ENCODE assay signal across 8 mouse cellular contexts in the genomic region with DNA sequence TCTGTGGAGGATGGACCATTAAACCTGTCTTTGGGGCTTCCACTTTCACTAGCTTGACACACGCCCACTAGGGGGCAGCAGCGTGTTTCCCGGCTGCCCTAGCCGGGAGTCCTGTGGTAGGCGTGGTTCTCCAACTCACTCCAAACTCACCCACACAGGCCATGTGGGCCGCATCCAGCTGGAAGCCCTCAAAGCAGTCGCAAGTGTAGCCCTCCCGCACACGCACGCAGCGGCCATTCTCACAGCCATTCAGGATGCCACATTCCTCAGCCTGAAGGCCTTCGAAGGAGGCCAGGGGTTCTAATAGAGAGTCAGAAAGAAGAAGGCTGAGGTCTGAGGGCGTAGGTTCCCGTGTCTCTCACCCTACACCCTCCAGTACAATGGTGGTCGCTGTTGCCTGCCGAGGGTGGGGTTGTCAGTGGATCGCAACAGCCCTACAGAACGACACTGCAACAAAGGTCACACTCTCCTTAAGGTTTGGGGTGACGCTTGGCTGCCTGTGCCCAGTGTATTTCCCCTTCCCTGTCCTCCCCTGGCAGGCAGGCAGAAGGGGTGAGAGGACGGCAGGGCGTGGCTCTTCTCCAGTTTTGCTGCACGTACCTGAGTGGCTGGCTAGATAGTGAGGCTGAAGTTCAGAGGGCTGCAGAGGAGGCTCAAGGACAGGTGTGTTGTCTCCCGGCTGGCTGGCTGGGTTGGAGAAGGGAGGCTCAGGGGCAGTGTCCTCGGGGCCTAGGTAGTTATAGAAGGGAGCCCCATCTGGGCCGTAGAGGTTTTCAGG. TPM values are rescaled to one million over a fixed set of nuclear protein-coding genes. Genes with fewer than 3 reads are reported as not detected.
DNase-seq lines count a peak whose midpoint lies in the region; ATAC-seq and TF ChIP-seq lines count a peak whose summit lies in the region.

No protein-coding gene starts in this region.

- no peak overlapping the region for H3K27ac ChIP-seq in left cerebral cortex, adult 2 months

- DNase-seq in gastrocnemius, adult 8-10 months (ENCODE audit: low spot score in 2 of 2), result peak; percentile 78 to 82
- DNase-seq in hindlimb bud, embryonic 11.5 days (ENCODE audit: extremely low spot score, low read depth, low spot score), result peak; percentile 74
- DNase-seq in left cerebral cortex, adult 2 months (ENCODE audit: extremely low spot score in 1 of 2, low spot score in 2 of 2), result peak; percentile 83 to 89
- peak; percentile 88 for DNase-seq in right cerebral cortex, adult 18-20 months
- peak; percentile 77 for DNase-seq in urinary bladder, adult 2 months (ENCODE audit: low spot score)

- intact Hi-C loops in left cerebral cortex, adult 2 months (cut with DNase I), result loop anchor here (10.0 kb wide), 1 partner anchor 260 kb away; no protein-coding TSS in a partner anchor

- ATAC-seq in activated CD4-positive, CD25-positive, alpha-beta regulatory T cell, adult 4 months, result peak; percentile 68
- peak; percentile 97 for ATAC-seq in common myeloid progenitor, adult 5-6 weeks (replicated peaks; ENCODE audit: low read depth, poor library complexity, severe bottlenecking)
- peak; percentile 96 for ATAC-seq in megakaryocyte, adult 5-6 weeks (ENCODE audit: poor library complexity, severe bottlenecking)

- TF ChIP-seq CTCF in left cerebral cortex, adult 2 months (IDR thresholded peaks at IDR 0.05), result peak; percentile 91

- H3K4me3 ChIP-seq in left cerebral cortex, adult 2 months, result no peak overlapping the region

RNA-seq across cellular contexts. Expression of a gene that starts 11.7 kb away (rescaled TPM):
- 100 to 1,000 TPM in 1 of 2 experiments, 10 to 100 TPM in 1; 96.4 to 138 TPM for polyA plus RNA-seq in activated CD4-positive, CD25-positive, alpha-beta regulatory T cell, adult 4 months (2017; shearing (Covaris generic))
- total RNA-seq in common myeloid progenitor, adult 5-6 weeks (2017), result 59.2 and 61.6 TPM in 2 replicates
- 10 to 100 TPM; 41.4 to 48.9 (median 45.8) TPM for total RNA-seq in gastrocnemius, adult 8-10 months (2022)
- 10 to 100 TPM; 55.9 to 57.7 TPM for total RNA-seq in left cerebral cortex, adult 2 months (2021)
- 88.9 and 93.6 TPM in 2 replicates for total RNA-seq in megakaryocyte, adult 5-6 weeks (2015)
- 43.9 and 45.8 TPM in 2 replicates for total RNA-seq in megakaryocyte, adult 5-6 weeks (2017)
- polyA plus RNA-seq in urinary bladder, adult 2 months (2012; rRNA removed), result 68.2 and 88.9 TPM in 2 replicates

RNA-seq across cellular contexts. Expression of a gene that starts 11.8 kb away (rescaled TPM):
- 100 to 1,000 TPM; 151 to 166 TPM for polyA plus RNA-seq in activated CD4-positive, CD25-positive, alpha-beta regulatory T cell, adult 4 months (2017; shearing (Covaris generic))
- total RNA-seq in common myeloid progenitor, adult 5-6 weeks (2017), result 46.6 and 49.1 TPM in 2 replicates
- 10 to 100 TPM; 12.1 to 16.8 (median 14.0) TPM for total RNA-seq in gastrocnemius, adult 8-10 months (2022)
- 10 to 100 TPM; 25.6 to 26.4 TPM for total RNA-seq in left cerebral cortex, adult 2 months (2021)
- 269 and 281 TPM in 2 replicates for total RNA-seq in megakaryocyte, adult 5-6 weeks (2015)
- total RNA-seq in megakaryocyte, adult 5-6 weeks (2017), result 190 and 192 TPM in 2 replicates
- polyA plus RNA-seq in urinary bladder, adult 2 months (2012; rRNA removed), result 85.8 and 90.2 TPM in 2 replicates
